Mouse (Mus musculus): ENCODE results near the gene Ticrr.

Ticrr gene

GRCm38 (mm10) chr7:79736511-79736910, 76.5 kb downstream of the Ticrr start:
- in situ Hi-C loops (cut with MboI; ENCODE audit: low pct_unique_long_range_greater_than_20kb in 1 of 2, low sequenced_read_pairs in 2 of 2, unreplicated experiment in 1 of 2) = no loop called here

- in situ Hi-C loops (cut with MboI; ENCODE audit: low pct_unique_long_range_greater_than_20kb in 1 of 2, low sequenced_read_pairs in 2 of 2, unreplicated experiment in 1 of 2) = no loop called here
Observed at GRCm38 (mm10) chr7:79738913-79739312, 78.9 kb downstream of the Ticrr start.

- in situ Hi-C loops (cut with MboI; ENCODE audit: low pct_unique_long_range_greater_than_20kb in 1 of 2, low sequenced_read_pairs in 2 of 2, unreplicated experiment in 1 of 2) = no loop called here
Observed at GRCm38 (mm10) chr7:79740279-79740678, 80.3 kb downstream of the Ticrr start.

GRCm38 (mm10) chr7:79742277-79742658, 82.3 kb downstream of the Ticrr start:
- in situ Hi-C loops (cut with MboI; ENCODE audit: low pct_unique_long_range_greater_than_20kb in 1 of 2, low sequenced_read_pairs in 2 of 2, unreplicated experiment in 1 of 2) = no loop called here

GRCm38 (mm10) chr7:79742659-79743536, 82.9 kb downstream of the Ticrr start, which contains the start of the genes Pex11a and Wdr93:
Gene Pex11a (minus strand): TSS chr7:79743131.
Gene Wdr93 (plus strand): TSS chr7:79743163.
- in situ Hi-C loops (cut with MboI; ENCODE audit: low pct_unique_long_range_greater_than_20kb in 1 of 2, low sequenced_read_pairs in 2 of 2, unreplicated experiment in 1 of 2) = no loop called here

- in situ Hi-C loops (cut with MboI; ENCODE audit: low pct_unique_long_range_greater_than_20kb in 1 of 2, low sequenced_read_pairs in 2 of 2, unreplicated experiment in 1 of 2) = no loop called here
Observed at GRCm38 (mm10) chr7:79744051-79744450, 84.1 kb downstream of the Ticrr start.

GRCm38 (mm10) chr7:79744585-79744984, 84.6 kb downstream of the Ticrr start:
- in situ Hi-C loops (cut with MboI; ENCODE audit: low pct_unique_long_range_greater_than_20kb in 1 of 2, low sequenced_read_pairs in 2 of 2, unreplicated experiment in 1 of 2) = no loop called here

GRCm38 (mm10) chr7:79747659-79748058, 87.7 kb downstream of the Ticrr start:
- in situ Hi-C loops (cut with MboI; ENCODE audit: low pct_unique_long_range_greater_than_20kb in 1 of 2, low sequenced_read_pairs in 2 of 2, unreplicated experiment in 1 of 2) = no loop called here

Measured in mouse embryonic stem cell (cell line).